Mouse (Mus musculus): ENCODE data around the gene Mymk. TPM values are rescaled to one million over a fixed set of nuclear protein-coding genes. Genes with fewer than 3 reads are reported as not detected.

The Mymk gene
- total and polyA plus RNA-seq, 2 experiments = not detected

- no peaks in the 10 kb centered on the region for H3K4me1 ChIP-seq (ENCODE audit: control insufficient read depth, insufficient read depth, low read length)
- H3K27me3 ChIP-seq (ENCODE audit: control insufficient read depth, insufficient read depth, low read length) = 0 out of 2 replicates have a peak, but pooled peaks cover under 1% of the 10 kb centered on the region
- H3K27ac ChIP-seq (replicated peaks; ENCODE audit: insufficient read depth, low read depth, low read length) = no peak overlapping the region
- no peak overlapping the region for H3K4me3 ChIP-seq (ENCODE audit: insufficient read depth, low read depth, low read length)
- no peaks in the 10 kb centered on the region for H3K36me3 ChIP-seq (ENCODE audit: control insufficient read depth, insufficient read depth, low read length)
- no peaks in the 10 kb centered on the region for H3K79me2 ChIP-seq (ENCODE audit: control insufficient read depth, insufficient read depth, low read length)
- no peak for DNase-seq (ENCODE audit: extremely low read depth, low read depth, low spot score)
- no peak for TF ChIP-seq POLR2A (IDR thresholded peaks at IDR 0.05; ENCODE audit: extremely low read depth, insufficient read depth, low read length)
- TF ChIP-seq CTCF (IDR thresholded peaks at IDR 0.05; ENCODE audit: low read depth, low read length) = no peak
- H3K9ac ChIP-seq (ENCODE audit: low read depth, low read length) = no peak overlapping the region
- 56% methylated on average over 13 of the region's 13 CpGs for WGBS
Measured at GRCm38 (mm10) chr2:27096341-27096981, 24.5 kb upstream of the Mymk start.

DNA sequence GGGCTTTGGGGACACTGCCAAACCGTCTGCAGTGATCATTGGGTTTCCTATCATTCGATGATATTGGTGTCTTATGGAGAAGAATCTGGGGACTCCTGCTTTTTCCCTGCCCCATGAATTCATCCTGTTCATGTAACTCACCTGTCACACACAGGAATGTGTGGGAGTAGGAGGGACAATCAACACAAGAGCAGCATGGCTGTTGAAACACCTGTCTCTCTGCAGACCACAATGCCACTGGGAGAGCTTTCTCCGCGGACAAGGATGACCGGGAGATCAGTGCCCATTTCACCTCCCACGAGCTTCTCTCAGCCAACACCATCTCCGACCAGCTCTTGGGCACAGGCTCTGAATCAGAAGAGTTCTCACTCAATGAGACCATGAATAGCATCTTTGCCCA, 23.2 kb upstream of the Mymk start:
- no peak for DNase-seq (ENCODE audit: extremely low read depth, low read depth, low spot score)
- no peak overlapping the region for H3K9ac ChIP-seq (ENCODE audit: low read depth, low read length)
- H3K4me3 ChIP-seq (ENCODE audit: insufficient read depth, low read depth, low read length) = no peak overlapping the region
- no peaks in the 10 kb centered on the region for H3K36me3 ChIP-seq (ENCODE audit: control insufficient read depth, insufficient read depth, low read length)
- TF ChIP-seq POLR2A (IDR thresholded peaks at IDR 0.05; ENCODE audit: extremely low read depth, insufficient read depth, low read length) (no peak), CTCF (IDR thresholded peaks at IDR 0.05; ENCODE audit: low read depth, low read length) (no peak)
- 91% methylated on average over 7 of the region's 7 CpGs for WGBS
- no peaks in the 10 kb centered on the region for H3K4me1 ChIP-seq (ENCODE audit: control insufficient read depth, insufficient read depth, low read length)
- no peaks in the 10 kb centered on the region for H3K27me3 ChIP-seq (ENCODE audit: control insufficient read depth, insufficient read depth, low read length)
- H3K79me2 ChIP-seq (ENCODE audit: control insufficient read depth, insufficient read depth, low read length) = no peaks in the 10 kb centered on the region
- H3K27ac ChIP-seq (replicated peaks; ENCODE audit: insufficient read depth, low read depth, low read length) = no peak overlapping the region

DNA sequence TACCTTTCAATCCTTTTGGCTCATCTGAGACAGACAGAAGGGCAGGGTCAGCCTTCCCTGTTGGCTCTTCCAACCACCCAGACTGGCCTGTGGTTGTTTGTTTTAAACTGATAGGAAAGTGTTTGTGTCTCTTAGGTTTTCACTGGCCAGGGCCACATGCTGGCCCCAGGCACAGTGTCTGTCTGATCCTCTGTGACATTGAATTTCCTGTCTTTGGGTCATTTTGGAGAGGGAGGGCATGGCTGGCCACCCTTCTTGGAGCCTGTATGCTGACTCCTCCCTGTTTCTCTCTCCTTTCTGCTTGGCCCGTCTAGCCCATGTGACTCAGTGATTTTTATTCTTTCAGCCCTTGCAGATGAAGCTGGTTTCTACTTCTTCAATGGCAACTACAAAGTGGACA, 17.3 kb upstream of the Mymk start:
- Histone ChIP-seq H3K4me3 (ENCODE audit: insufficient read depth, low read depth, low read length) (no peak overlapping the region), H3K27ac (replicated peaks; ENCODE audit: insufficient read depth, low read depth, low read length) (peak overlapping the region; percentile 59), H3K79me2 (ENCODE audit: control insufficient read depth, insufficient read depth, low read length) (no peaks in the 10 kb centered on the region), H3K36me3 (ENCODE audit: control insufficient read depth, insufficient read depth, low read length) (no peaks in the 10 kb centered on the region), H3K4me1 (ENCODE audit: control insufficient read depth, insufficient read depth, low read length) (peaks cover 5% of the 10 kb centered on the region; the same call in 1 of the 2 replicates), H3K9ac (ENCODE audit: low read depth, low read length) (no peak overlapping the region), H3K27me3 (ENCODE audit: control insufficient read depth, insufficient read depth, low read length) (no peaks in the 10 kb centered on the region)
- no peak for TF ChIP-seq POLR2A (IDR thresholded peaks at IDR 0.05; ENCODE audit: extremely low read depth, insufficient read depth, low read length)
- TF ChIP-seq CTCF (IDR thresholded peaks at IDR 0.05; ENCODE audit: low read depth, low read length) = no peak
- DNase-seq (ENCODE audit: extremely low read depth, low read depth, low spot score) = peak; percentile 27
- WGBS = 53% methylated on average over 1 of the region's 1 CpGs

- Histone ChIP-seq H3K27ac (replicated peaks; ENCODE audit: insufficient read depth, low read depth, low read length) (peak overlapping the region; percentile 59), H3K9ac (ENCODE audit: low read depth, low read length) (no peak overlapping the region)
- WGBS = 71% methylated on average over 5 of the region's 5 CpGs
Measured at GRCm38 (mm10) chr2:27088700-27089099, 16.7 kb upstream of the Mymk start.

GRCm38 (mm10) chr2:27088071-27088644, 16.2 kb upstream of the Mymk start:
- H3K79me2 ChIP-seq (ENCODE audit: control insufficient read depth, insufficient read depth, low read length) = no peaks in the 10 kb centered on the region
- peak overlapping the region; percentile 59 for H3K27ac ChIP-seq (replicated peaks; ENCODE audit: insufficient read depth, low read depth, low read length)
- H3K4me1 ChIP-seq (ENCODE audit: control insufficient read depth, insufficient read depth, low read length) = peaks cover 5% of the 10 kb centered on the region; the same call in 1 of the 2 replicates
- H3K4me3 ChIP-seq (ENCODE audit: insufficient read depth, low read depth, low read length) = no peak overlapping the region
- TF ChIP-seq POLR2A (IDR thresholded peaks at IDR 0.05; ENCODE audit: extremely low read depth, insufficient read depth, low read length) (no peak), CTCF (IDR thresholded peaks at IDR 0.05; ENCODE audit: low read depth, low read length) (no peak)
- no peaks in the 10 kb centered on the region for H3K36me3 ChIP-seq (ENCODE audit: control insufficient read depth, insufficient read depth, low read length)
- no peak overlapping the region for H3K9ac ChIP-seq (ENCODE audit: low read depth, low read length)
- DNase-seq (ENCODE audit: extremely low read depth, low read depth, low spot score) = peak; percentile 35
- 69% methylated on average over 18 of the region's 18 CpGs for whole genome bisulfite sequencing
- H3K27me3 ChIP-seq (ENCODE audit: control insufficient read depth, insufficient read depth, low read length) = no peaks in the 10 kb centered on the region

More at GRCm38 (mm10) chr2:27088700-27089099, 16.7 kb upstream of the Mymk start:
- Histone ChIP-seq H3K27me3 (ENCODE audit: control insufficient read depth, insufficient read depth, low read length) (no peaks in the 10 kb centered on the region), H3K4me3 (ENCODE audit: insufficient read depth, low read depth, low read length) (no peak overlapping the region), H3K4me1 (ENCODE audit: control insufficient read depth, insufficient read depth, low read length) (peaks cover 5% of the 10 kb centered on the region; the same call in 1 of the 2 replicates), H3K79me2 (ENCODE audit: control insufficient read depth, insufficient read depth, low read length) (no peaks in the 10 kb centered on the region), H3K36me3 (ENCODE audit: control insufficient read depth, insufficient read depth, low read length) (no peaks in the 10 kb centered on the region)
- no peak for DNase-seq (ENCODE audit: extremely low read depth, low read depth, low spot score)
- TF ChIP-seq CTCF (IDR thresholded peaks at IDR 0.05; ENCODE audit: low read depth, low read length) = no peak
- no peak for TF ChIP-seq POLR2A (IDR thresholded peaks at IDR 0.05; ENCODE audit: extremely low read depth, insufficient read depth, low read length)

- no peaks in the 10 kb centered on the region for H3K36me3 ChIP-seq (ENCODE audit: control insufficient read depth, insufficient read depth, low read length)
- no peak overlapping the region for H3K9ac ChIP-seq (ENCODE audit: low read depth, low read length)
- 85% methylated on average over 5 of the region's 5 CpGs for WGBS
- no peak overlapping the region for H3K4me3 ChIP-seq (ENCODE audit: insufficient read depth, low read depth, low read length)
- no peaks in the 10 kb centered on the region for H3K79me2 ChIP-seq (ENCODE audit: control insufficient read depth, insufficient read depth, low read length)
- peaks cover 5% of the 10 kb centered on the region; the same call in 1 of the 2 replicates for H3K4me1 ChIP-seq (ENCODE audit: control insufficient read depth, insufficient read depth, low read length)
- DNase-seq (ENCODE audit: extremely low read depth, low read depth, low spot score) = no peak
- TF ChIP-seq POLR2A (IDR thresholded peaks at IDR 0.05; ENCODE audit: extremely low read depth, insufficient read depth, low read length) (no peak), CTCF (IDR thresholded peaks at IDR 0.05; ENCODE audit: low read depth, low read length) (no peak)
- no peaks in the 10 kb centered on the region for H3K27me3 ChIP-seq (ENCODE audit: control insufficient read depth, insufficient read depth, low read length)
- H3K27ac ChIP-seq (replicated peaks; ENCODE audit: insufficient read depth, low read depth, low read length) = peak overlapping the region; percentile 3; the same call in 1 of the 2 replicates
Measured at GRCm38 (mm10) chr2:27087581-27087980, 15.6 kb upstream of the Mymk start.
